Mouse (Mus musculus): ENCODE data around the gene Pgbd5. TPM values are rescaled to one million over a fixed set of nuclear protein-coding genes. Genes with fewer than 3 reads are reported as not detected.

The Pgbd5 gene
- 3.2 and 3.9 TPM in 2 replicates for polyA plus RNA-seq (2014; fragmentation: Nextera tagmentation; extraction: Ambion mirVana)

GRCm38 (mm10) chr8:124439558-124439957 lies at the start of gene Pgbd5:
Gene Pgbd5, minus strand, starts transcription at chr8:124439658.
- 86% methylated on average over 6 of the region's 6 CpGs for WGBS
- H3K9ac ChIP-seq (replicated peaks; ENCODE audit: low read depth, low read length) = no peak within 1 kb of the TSS

GRCm38 (mm10) chr8:124483356-124484115 lies 44.1 kb upstream of the Pgbd5 start:
- ATAC-seq (ENCODE audit: insufficient number of reproducible peaks, insufficient read depth, low FRiP score, low read depth) = no peak
- Histone ChIP-seq H3K4me1 (ENCODE audit: control insufficient read depth, insufficient read depth, low read length) (no peaks in the 10 kb centered on the region), H3K4me3 (ENCODE audit: low read depth, low read length) (no peak overlapping the region), H3K27ac (ENCODE audit: low read length) (no peak overlapping the region), H3K9me3 (ENCODE audit: control insufficient read depth, low read depth, low read length) (0 out of 2 replicates have a peak, but pooled peaks cover 3% of the 10 kb centered on the region), H3K9ac (replicated peaks; ENCODE audit: low read depth, low read length) (no peak overlapping the region), H3K36me3 (ENCODE audit: control insufficient read depth, insufficient read depth, low read length) (no peaks in the 10 kb centered on the region), H3K4me2 (replicated peaks; ENCODE audit: low read depth, low read length) (no peak overlapping the region), H3K27me3 (ENCODE audit: control insufficient read depth, insufficient read depth, low read length) (no peaks in the 10 kb centered on the region)
- WGBS = 65% methylated on average over 7 of the region's 7 CpGs

More at GRCm38 (mm10) chr8:124439558-124439957, at the start of gene Pgbd5:
- Histone ChIP-seq H3K9me3 (ENCODE audit: control insufficient read depth, low read depth, low read length) (no peaks in the 10 kb centered on the region), H3K27ac (ENCODE audit: low read length) (no peak within 1 kb of the TSS), H3K4me2 (replicated peaks; ENCODE audit: low read depth, low read length) (no peak within 1 kb of the TSS), H3K4me3 (ENCODE audit: low read depth, low read length) (no peak within 1 kb of the TSS), H3K4me1 (ENCODE audit: control insufficient read depth, insufficient read depth, low read length) (no peaks in the 10 kb centered on the region), H3K36me3 (ENCODE audit: control insufficient read depth, insufficient read depth, low read length) (no peaks in the 10 kb centered on the region), H3K27me3 (ENCODE audit: control insufficient read depth, insufficient read depth, low read length) (no peaks in the 10 kb centered on the region)
- ATAC-seq (ENCODE audit: insufficient number of reproducible peaks, insufficient read depth, low FRiP score, low read depth) = no peak

GRCm38 (mm10) chr8:124482790-124483189 lies 43.3 kb upstream of the Pgbd5 start:
- H3K27ac ChIP-seq (ENCODE audit: low read length) = no peak overlapping the region
- H3K36me3 ChIP-seq (ENCODE audit: control insufficient read depth, insufficient read depth, low read length) = no peaks in the 10 kb centered on the region
- 88% methylated on average over 2 of the region's 2 CpGs for WGBS
- H3K4me3 ChIP-seq (ENCODE audit: low read depth, low read length) = no peak overlapping the region
- H3K9ac ChIP-seq (replicated peaks; ENCODE audit: low read depth, low read length) = no peak overlapping the region
- no peaks in the 10 kb centered on the region for H3K4me1 ChIP-seq (ENCODE audit: control insufficient read depth, insufficient read depth, low read length)
- no peak overlapping the region for H3K4me2 ChIP-seq (replicated peaks; ENCODE audit: low read depth, low read length)
- H3K27me3 ChIP-seq (ENCODE audit: control insufficient read depth, insufficient read depth, low read length) = no peaks in the 10 kb centered on the region
- H3K9me3 ChIP-seq (ENCODE audit: control insufficient read depth, low read depth, low read length) = 0 out of 2 replicates have a peak, but pooled peaks cover 3% of the 10 kb centered on the region
- no peak for ATAC-seq (ENCODE audit: insufficient number of reproducible peaks, insufficient read depth, low FRiP score, low read depth)

DNA sequence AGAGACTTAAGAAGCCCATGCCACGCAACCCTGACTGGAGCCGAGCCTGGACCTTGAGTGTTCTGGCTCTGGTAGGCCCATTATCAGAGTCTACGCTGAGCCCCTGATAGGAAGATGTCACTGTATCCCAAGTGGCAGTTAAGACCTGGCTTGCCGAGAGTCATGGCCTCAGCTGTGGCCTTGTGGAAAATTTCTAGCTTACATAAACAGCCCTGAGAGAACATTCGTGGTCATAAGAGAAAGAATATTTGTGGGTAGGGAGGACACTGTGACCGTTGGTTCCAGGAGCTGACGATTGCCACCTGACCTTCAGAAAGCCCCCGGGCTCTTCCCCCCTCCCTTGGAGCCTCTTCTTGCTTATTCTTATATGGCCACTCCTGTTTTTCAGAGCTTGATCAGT lies 40.9 kb upstream of the Pgbd5 start:
- no peaks in the 10 kb centered on the region for H3K36me3 ChIP-seq (ENCODE audit: control insufficient read depth, insufficient read depth, low read length)

GRCm38 (mm10) chr8:124479251-124479650 lies 39.8 kb upstream of the Pgbd5 start:
- Histone ChIP-seq H3K9ac (replicated peaks; ENCODE audit: low read depth, low read length) (no peak overlapping the region), H3K27ac (ENCODE audit: low read length) (no peak overlapping the region), H3K27me3 (ENCODE audit: control insufficient read depth, insufficient read depth, low read length) (no peaks in the 10 kb centered on the region), H3K4me1 (ENCODE audit: control insufficient read depth, insufficient read depth, low read length) (no peaks in the 10 kb centered on the region), H3K9me3 (ENCODE audit: control insufficient read depth, low read depth, low read length) (0 out of 2 replicates have a peak, but pooled peaks cover 3% of the 10 kb centered on the region), H3K36me3 (ENCODE audit: control insufficient read depth, insufficient read depth, low read length) (no peaks in the 10 kb centered on the region), H3K4me3 (ENCODE audit: low read depth, low read length) (no peak overlapping the region), H3K4me2 (replicated peaks; ENCODE audit: low read depth, low read length) (no peak overlapping the region)
- ATAC-seq (ENCODE audit: insufficient number of reproducible peaks, insufficient read depth, low FRiP score, low read depth) = no peak
- whole genome bisulfite sequencing = 81% methylated on average over 3 of the region's 3 CpGs

More for the DNA sequence above, 40.9 kb upstream of the Pgbd5 start:
- no peak overlapping the region for H3K4me3 ChIP-seq (ENCODE audit: low read depth, low read length)
- no peak overlapping the region for H3K27ac ChIP-seq (ENCODE audit: low read length)
- WGBS = 80% methylated on average over 8 of the region's 8 CpGs
- no peaks in the 10 kb centered on the region for H3K4me1 ChIP-seq (ENCODE audit: control insufficient read depth, insufficient read depth, low read length)
- no peak overlapping the region for H3K4me2 ChIP-seq (replicated peaks; ENCODE audit: low read depth, low read length)
- H3K9me3 ChIP-seq (ENCODE audit: control insufficient read depth, low read depth, low read length) = 0 out of 2 replicates have a peak, but pooled peaks cover 3% of the 10 kb centered on the region
- no peak overlapping the region for H3K9ac ChIP-seq (replicated peaks; ENCODE audit: low read depth, low read length)
- no peaks in the 10 kb centered on the region for H3K27me3 ChIP-seq (ENCODE audit: control insufficient read depth, insufficient read depth, low read length)
- no peak for ATAC-seq (ENCODE audit: insufficient number of reproducible peaks, insufficient read depth, low FRiP score, low read depth)

DNA sequence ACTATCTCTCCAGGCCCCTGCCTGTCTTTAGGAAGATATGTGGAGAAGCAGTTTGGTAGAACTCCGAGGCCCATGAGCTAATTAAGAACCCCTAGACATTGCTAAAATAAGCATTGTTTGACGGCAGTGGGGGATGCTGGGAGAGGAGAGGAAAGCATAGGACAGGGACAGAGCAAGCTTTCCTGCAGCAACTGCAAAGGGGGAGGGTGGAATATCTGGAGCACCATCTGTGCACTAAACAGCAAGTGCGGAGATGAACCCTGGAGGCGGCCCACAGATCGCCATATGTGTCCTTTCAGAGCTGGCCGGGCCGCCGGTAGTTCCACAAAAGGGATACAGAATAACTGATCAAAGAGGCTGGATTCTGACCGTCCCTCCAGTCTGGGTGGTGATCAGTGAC lies 37.2 kb upstream of the Pgbd5 start:
- no peak overlapping the region for H3K4me2 ChIP-seq (replicated peaks; ENCODE audit: low read depth, low read length)
- no peak for ATAC-seq (ENCODE audit: insufficient number of reproducible peaks, insufficient read depth, low FRiP score, low read depth)
- 59% methylated on average over 9 of the region's 9 CpGs for WGBS
- no peaks in the 10 kb centered on the region for H3K36me3 ChIP-seq (ENCODE audit: control insufficient read depth, insufficient read depth, low read length)
- H3K27me3 ChIP-seq (ENCODE audit: control insufficient read depth, insufficient read depth, low read length) = no peaks in the 10 kb centered on the region
- H3K4me3 ChIP-seq (ENCODE audit: low read depth, low read length) = no peak overlapping the region
- no peak overlapping the region for H3K27ac ChIP-seq (ENCODE audit: low read length)
- no peaks in the 10 kb centered on the region for H3K9me3 ChIP-seq (ENCODE audit: control insufficient read depth, low read depth, low read length)
- H3K9ac ChIP-seq (replicated peaks; ENCODE audit: low read depth, low read length) = no peak overlapping the region
- H3K4me1 ChIP-seq (ENCODE audit: control insufficient read depth, insufficient read depth, low read length) = no peaks in the 10 kb centered on the region

DNA sequence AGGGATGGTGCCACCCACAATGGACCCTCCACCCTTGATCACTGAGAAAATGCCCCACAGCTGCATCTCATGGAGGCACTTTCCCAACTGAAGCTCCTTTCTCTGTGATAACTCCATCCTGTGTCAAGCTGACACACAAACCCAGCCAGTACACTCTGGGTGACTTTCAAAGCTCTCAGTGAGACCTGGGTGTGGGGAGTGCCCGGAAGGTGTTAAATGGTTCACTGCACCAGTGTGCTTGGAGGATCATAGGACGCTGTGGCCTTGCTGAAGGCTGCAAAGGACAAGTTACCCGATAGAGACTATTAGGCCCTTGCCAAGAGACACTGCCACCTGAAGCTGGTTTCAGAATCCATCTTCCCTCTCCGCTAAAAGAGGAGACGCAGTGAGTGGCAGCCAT lies 36.2 kb upstream of the Pgbd5 start:
- H3K27me3 ChIP-seq (ENCODE audit: control insufficient read depth, insufficient read depth, low read length) = no peaks in the 10 kb centered on the region
- H3K9me3 ChIP-seq (ENCODE audit: control insufficient read depth, low read depth, low read length) = no peaks in the 10 kb centered on the region
- no peak overlapping the region for H3K27ac ChIP-seq (ENCODE audit: low read length)
- H3K36me3 ChIP-seq (ENCODE audit: control insufficient read depth, insufficient read depth, low read length) = no peaks in the 10 kb centered on the region
- no peak overlapping the region for H3K4me2 ChIP-seq (replicated peaks; ENCODE audit: low read depth, low read length)
- WGBS = 79% methylated on average over 5 of the region's 5 CpGs
- H3K4me1 ChIP-seq (ENCODE audit: control insufficient read depth, insufficient read depth, low read length) = no peaks in the 10 kb centered on the region
- H3K4me3 ChIP-seq (ENCODE audit: low read depth, low read length) = no peak overlapping the region
- H3K9ac ChIP-seq (replicated peaks; ENCODE audit: low read depth, low read length) = no peak overlapping the region
- no peak for ATAC-seq (ENCODE audit: insufficient number of reproducible peaks, insufficient read depth, low FRiP score, low read depth)

GRCm38 (mm10) chr8:124464641-124465040 lies 25.2 kb upstream of the Pgbd5 start:
- Histone ChIP-seq H3K4me2 (replicated peaks; ENCODE audit: low read depth, low read length) (no peak overlapping the region), H3K4me1 (ENCODE audit: control insufficient read depth, insufficient read depth, low read length) (no peaks in the 10 kb centered on the region), H3K9me3 (ENCODE audit: control insufficient read depth, low read depth, low read length) (no peaks in the 10 kb centered on the region), H3K4me3 (ENCODE audit: low read depth, low read length) (no peak overlapping the region), H3K36me3 (ENCODE audit: control insufficient read depth, insufficient read depth, low read length) (no peaks in the 10 kb centered on the region), H3K9ac (replicated peaks; ENCODE audit: low read depth, low read length) (no peak overlapping the region), H3K27me3 (ENCODE audit: control insufficient read depth, insufficient read depth, low read length) (no peaks in the 10 kb centered on the region), H3K27ac (ENCODE audit: low read length) (no peak overlapping the region)
- ATAC-seq (ENCODE audit: insufficient number of reproducible peaks, insufficient read depth, low FRiP score, low read depth) = no peak
- 60% methylated on average over 2 of the region's 2 CpGs for WGBS
